10 mouse cellular contexts compared by ENCODE assay signal in the genomic region with DNA sequence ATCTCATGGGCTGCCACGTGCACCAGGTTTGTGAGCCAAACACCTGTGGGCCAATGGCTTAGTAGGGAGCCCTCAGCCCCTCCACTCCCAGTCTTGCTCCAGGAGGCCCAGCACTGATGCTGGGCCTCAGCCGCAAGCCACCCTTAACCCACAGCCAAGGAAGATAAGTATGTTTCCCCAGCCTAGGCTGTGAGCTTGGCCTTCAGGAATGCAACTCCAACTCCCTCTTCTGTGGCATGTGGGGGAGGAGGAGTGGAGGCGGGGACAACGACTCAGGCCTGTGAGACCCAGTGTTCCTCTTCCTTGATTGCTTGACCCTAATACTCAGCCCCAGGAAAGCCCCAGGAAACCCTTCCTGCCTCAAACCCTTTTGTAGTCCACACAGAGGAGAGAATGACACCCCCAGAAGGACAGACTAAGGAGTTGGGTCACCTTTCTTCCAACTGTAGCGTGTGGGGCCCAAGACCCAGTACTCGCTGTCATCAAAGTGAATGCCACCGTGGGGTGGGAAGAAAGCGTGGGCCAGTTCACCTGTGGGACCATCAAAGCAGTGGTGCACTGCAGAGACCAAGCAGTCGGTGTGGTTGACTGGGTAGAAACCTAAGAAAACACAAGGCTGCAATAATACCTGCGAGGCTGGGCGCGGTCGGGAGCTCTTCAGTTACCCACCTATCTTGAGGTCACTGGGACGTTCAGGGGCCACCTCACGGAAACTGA. TPM values are rescaled to one million over a fixed set of nuclear protein-coding genes. Genes with fewer than 3 reads are reported as not detected.
DNase-seq lines count a peak whose midpoint lies in the region; ATAC-seq and TF ChIP-seq lines count a peak whose summit lies in the region.
"Had no signal": no experiment of that assay in that cellular context is flagged by ENCODE, and none has a peak within 500 bp of the region (broad histone marks: within the 10 kb centered on the region; RNA-seq: fewer than 3 reads in every experiment).

No protein-coding gene starts in this region.

- H3K4me1 ChIP-seq in kidney, embryonic 15.5 days, result peaks cover 49% of the 10 kb centered on the region
- H3K4me1 ChIP-seq in embryonic facial prominence, embryonic 14.5 days (ENCODE audit: control insufficient read depth, insufficient read depth, low read length), result peaks cover 20% of the 10 kb centered on the region
- H3K4me1 ChIP-seq in stomach, embryonic 14.5 days (ENCODE audit: control insufficient read depth, insufficient read depth, low read length), result peaks cover 34% of the 10 kb centered on the region

- 47% methylated on average over 15 of the region's 15 CpGs for WGBS in kidney, embryonic 15.5 days
- WGBS in embryonic facial prominence, embryonic 14.5 days, result 64% methylated on average over 15 of the region's 15 CpGs
- WGBS in stomach, embryonic 14.5 days, result 61% methylated on average over 15 of the region's 15 CpGs

- H3K27ac ChIP-seq in kidney, embryonic 15.5 days, result peak overlapping the region; percentile 85
- H3K27ac ChIP-seq in embryonic facial prominence, embryonic 14.5 days (replicated peaks; ENCODE audit: low read depth, low read length), result no peak overlapping the region
- peak overlapping the region; percentile 44; the same call in 1 of the 2 replicates for H3K27ac ChIP-seq in stomach, embryonic 14.5 days (ENCODE audit: low read length)
- no peak overlapping the region for H3K27ac ChIP-seq in left cerebral cortex, adult 2 months

- DNase-seq in kidney, adult 8-10 months, result no peak
- peak; percentile 33 for DNase-seq in embryonic facial prominence, embryonic 14.5 days (ENCODE audit: low spot score)
- DNase-seq in kidney, postnatal 10 days, result peak; percentile 73
- no peak for DNase-seq in left cerebral cortex, adult 2 months (ENCODE audit: extremely low spot score in 1 of 2, low spot score in 2 of 2)
- DNase-seq in left cerebral cortex, adult 11 months (ENCODE audit: low spot score), result no peak
- no peak for DNase-seq in layer of hippocampus, adult 18-20 months (ENCODE audit: low spot score in 2 of 2)

- peak overlapping the region; percentile 83 for H3K4me2 ChIP-seq in kidney, embryonic 15.5 days
- peak overlapping the region; percentile 70 for H3K4me2 ChIP-seq in embryonic facial prominence, embryonic 14.5 days (ENCODE audit: low read depth, low read length)
- peak overlapping the region; percentile 86; the same call in 1 of the 2 replicates for H3K4me2 ChIP-seq in stomach, embryonic 14.5 days (replicated peaks; ENCODE audit: low read depth, low read length)

- peak overlapping the region; percentile 53 for H3K4me3 ChIP-seq in kidney, embryonic 15.5 days (replicated peaks)
- H3K4me3 ChIP-seq in embryonic facial prominence, embryonic 14.5 days (ENCODE audit: low read depth, low read length), result 0 out of 2 replicates have a peak overlapping the region, but pooled peaks have one; percentile 44
- 0 out of 2 replicates have a peak overlapping the region, but pooled peaks have one; percentile 39 for H3K4me3 ChIP-seq in stomach, embryonic 14.5 days (ENCODE audit: low read depth, low read length)
- no peak overlapping the region for H3K4me3 ChIP-seq in left cerebral cortex, adult 2 months

- H3K27me3 ChIP-seq in kidney, embryonic 15.5 days, result peaks cover 51% of the 10 kb centered on the region
- peaks cover 33% of the 10 kb centered on the region for H3K27me3 ChIP-seq in embryonic facial prominence, embryonic 14.5 days (replicated peaks; ENCODE audit: control insufficient read depth, insufficient read depth, low read length)
- peaks cover 7% of the 10 kb centered on the region; the same call in 1 of the 2 replicates for H3K27me3 ChIP-seq in stomach, embryonic 14.5 days (ENCODE audit: control insufficient read depth, insufficient read depth, low read length)

- peaks cover 59% of the 10 kb centered on the region for H3K36me3 ChIP-seq in kidney, embryonic 15.5 days
- peaks cover 56% of the 10 kb centered on the region for H3K36me3 ChIP-seq in embryonic facial prominence, embryonic 14.5 days (ENCODE audit: control insufficient read depth, insufficient read depth, low read length)
- H3K36me3 ChIP-seq in stomach, embryonic 14.5 days (ENCODE audit: control insufficient read depth, insufficient read depth, low read length), result peaks cover 46% of the 10 kb centered on the region

- H3K9ac ChIP-seq in kidney, embryonic 15.5 days, result no peak overlapping the region
- H3K9ac ChIP-seq in embryonic facial prominence, embryonic 14.5 days (ENCODE audit: low read depth, low read length), result no peak overlapping the region
- H3K9ac ChIP-seq in stomach, embryonic 14.5 days (replicated peaks; ENCODE audit: low read depth, low read length), result no peak overlapping the region

- ATAC-seq in kidney, embryonic 15.5 days (replicated peaks; ENCODE audit: low FRiP score), result peak; percentile 45
- ATAC-seq in embryonic facial prominence, embryonic 14.5 days (ENCODE audit: low read depth), result no peak
- ATAC-seq in stomach, embryonic 14.5 days (ENCODE audit: insufficient number of reproducible peaks, insufficient read depth, low FRiP score, low read depth), result peak; percentile 51

- no peak for TF ChIP-seq CTCF in left cerebral cortex, adult 2 months (IDR thresholded peaks at IDR 0.05)

- H3K9me3 ChIP-seq in kidney, embryonic 15.5 days (replicated peaks), result no peaks in the 10 kb centered on the region
- H3K9me3 ChIP-seq in embryonic facial prominence, embryonic 14.5 days (ENCODE audit: control insufficient read depth, low read length), result no peaks in the 10 kb centered on the region
- no peaks in the 10 kb centered on the region for H3K9me3 ChIP-seq in stomach, embryonic 14.5 days (ENCODE audit: control insufficient read depth, low read depth, low read length)

- intact Hi-C loops in left cerebral cortex, adult 2 months (cut with DNase I), result loop anchor here (5.0 kb wide), 1 partner anchor 101 kb away; no protein-coding TSS in a partner anchor

RNA-seq across cellular contexts. Expression of gene Mmp23, which starts 1.5 kb away (rescaled TPM):
- polyA plus RNA-seq in kidney, embryonic 15.5 days (2015; fragmentation: Nextera tagmentation; extraction: Ambion mirVana), result 51.7 and 68.7 TPM in 2 replicates
- 29.4 and 31.2 TPM in 2 replicates for polyA plus RNA-seq in embryonic facial prominence, embryonic 14.5 days (2014; fragmentation: Nextera tagmentation; extraction: Ambion mirVana)
- 25.0 and 26.3 TPM in 2 replicates for polyA plus RNA-seq in stomach, embryonic 14.5 days (2014; fragmentation: Nextera tagmentation; extraction: Ambion mirVana)
- 1 to 10 TPM; 4.1 to 5.4 TPM for total RNA-seq in left cerebral cortex, adult 2 months (2021)
- 1 to 10 TPM; 2.8 to 4.2 TPM for total RNA-seq in layer of hippocampus, adult 18-20 months (2021)

RNA-seq across cellular contexts. Expression of gene Gm10563, which starts 6.5 kb away (rescaled TPM):
- not detected in 2 replicates for polyA plus RNA-seq in kidney, embryonic 15.5 days (2015; fragmentation: Nextera tagmentation; extraction: Ambion mirVana)
- polyA plus RNA-seq in embryonic facial prominence, embryonic 14.5 days (2014; fragmentation: Nextera tagmentation; extraction: Ambion mirVana), result not detected in 2 replicates
- not detected in 2 replicates for polyA plus RNA-seq in stomach, embryonic 14.5 days (2014; fragmentation: Nextera tagmentation; extraction: Ambion mirVana)
- total RNA-seq in left cerebral cortex, adult 2 months (2021), result not detected
- total RNA-seq in layer of hippocampus, adult 18-20 months (2021), result not detected
- total RNA-seq: common myeloid progenitor, adult 5-6 weeks; MEL had no signal

RNA-seq across cellular contexts. Expression of gene Mib2, which starts 17.3 kb away (rescaled TPM):
- 25.8 and 30.2 TPM in 2 replicates for polyA plus RNA-seq in kidney, embryonic 15.5 days (2015; fragmentation: Nextera tagmentation; extraction: Ambion mirVana)
- polyA plus RNA-seq in embryonic facial prominence, embryonic 14.5 days (2014; fragmentation: Nextera tagmentation; extraction: Ambion mirVana), result 24.8 and 27.3 TPM in 2 replicates
- polyA plus RNA-seq in stomach, embryonic 14.5 days (2014; fragmentation: Nextera tagmentation; extraction: Ambion mirVana), result 18.9 and 21.9 TPM in 2 replicates
- total RNA-seq in left cerebral cortex, adult 2 months (2021), result 100 to 1,000 TPM; 133 to 140 TPM
- 100 to 1,000 TPM; 106 to 112 TPM for total RNA-seq in layer of hippocampus, adult 18-20 months (2021)

RNA-seq across cellular contexts. Expression of gene Cdk11b, which starts 27.1 kb away (rescaled TPM):
- 63.4 and 64.8 TPM in 2 replicates for polyA plus RNA-seq in kidney, embryonic 15.5 days (2015; fragmentation: Nextera tagmentation; extraction: Ambion mirVana)
- polyA plus RNA-seq in embryonic facial prominence, embryonic 14.5 days (2014; fragmentation: Nextera tagmentation; extraction: Ambion mirVana), result 47.1 and 50.8 TPM in 2 replicates
- polyA plus RNA-seq in stomach, embryonic 14.5 days (2014; fragmentation: Nextera tagmentation; extraction: Ambion mirVana), result 57.0 and 57.3 TPM in 2 replicates
- 10 to 100 TPM; 46.8 to 56.0 TPM for total RNA-seq in left cerebral cortex, adult 2 months (2021)
- 10 to 100 TPM; 45.3 to 47.0 TPM for total RNA-seq in layer of hippocampus, adult 18-20 months (2021)

RNA-seq across cellular contexts. Expression of gene Fndc10, which starts 42.4 kb away (rescaled TPM):
- 4.9 and 5.3 TPM in 2 replicates for polyA plus RNA-seq in kidney, embryonic 15.5 days (2015; fragmentation: Nextera tagmentation; extraction: Ambion mirVana)
- polyA plus RNA-seq in embryonic facial prominence, embryonic 14.5 days (2014; fragmentation: Nextera tagmentation; extraction: Ambion mirVana), result 6.3 and 6.9 TPM in 2 replicates
- 3.1 and 3.2 TPM in 2 replicates for polyA plus RNA-seq in stomach, embryonic 14.5 days (2014; fragmentation: Nextera tagmentation; extraction: Ambion mirVana)
- total RNA-seq in left cerebral cortex, adult 2 months (2021), result 10 to 100 TPM; 26.2 to 33.4 TPM
- total RNA-seq in layer of hippocampus, adult 18-20 months (2021), result 10 to 100 TPM; 23.3 to 23.5 TPM

Comparison
In these comparisons a context has a peak if more than half of its experiments do, and no peak if none do; other contexts are left out.
1. DNase-seq: peak in embryonic facial prominence, embryonic 14.5 days (single experiment) and kidney, postnatal 10 days (single experiment); none in kidney, adult 8-10 months (0 of 2), left cerebral cortex, adult 2 months (0 of 2), left cerebral cortex, adult 11 months (single experiment) and layer of hippocampus, adult 18-20 months (0 of 2).
2. H3K27ac ChIP-seq: peak in kidney, embryonic 15.5 days (single experiment) and stomach, embryonic 14.5 days (single experiment); none in embryonic facial prominence, embryonic 14.5 days (single experiment) and left cerebral cortex, adult 2 months (single experiment).
3. Peak in every context shown above with its lines, with median percentiles within 50 percentile points of each other: H3K4me2 ChIP-seq.